Mouse (Mus musculus) kidney, postnatal 0 days (tissue): ENCODE measurements at regions not wholly inside any gene's neighbourhood (a gene's known extent, or its start where the extent isn't known, plus 50 kb on each side); places are given as distances from the start of the nearest gene placed in this dataset.

Source experiments
- ATAC-seq: fragments of 200-750 bp; cut with Nextera tagmentation; replicated peaks from 2 replicates; pipeline ENCODE4 v1.8.0; 2017; ENCODE audit warnings: low read depth, moderate number of reproducible peaks, moderate TSS enrichment, moderate library complexity; ENCODE audit not compliant: low FRiP score
- DNase-seq: peaks from one replicate; pipeline ENCODE4 v3.0.0-alpha.2; 2016; ENCODE audit warnings: low spot score
- H3K27ac ChIP-seq: fragments of 300-500 bp; sonication (generic); 2 replicates; pipeline ENCODE4 v1.5.1; 2014; ENCODE audit warnings: mild to moderate bottlenecking
- H3K27me3 ChIP-seq: fragments of 300-500 bp; sonication (generic); 2 replicates; pipeline ENCODE4 v1.6.1; 2014; ENCODE audit warnings: low read length, mixed read lengths; ENCODE audit not compliant: insufficient read depth
- H3K36me3 ChIP-seq: fragments of 300-500 bp; sonication (generic); 2 replicates; pipeline ENCODE4 v1.6.1; 2014; ENCODE audit warnings: low read length, mixed read lengths; ENCODE audit not compliant: insufficient read depth
- H3K4me1 ChIP-seq: fragments of 300-500 bp; sonication (generic); replicated peaks from 2 replicates; pipeline ENCODE4 v1.6.1; 2014; ENCODE audit warnings: antibody characterized with exemption, low read length, mixed read lengths; ENCODE audit not compliant: insufficient read depth
- H3K4me2 ChIP-seq: fragments of 300-500 bp; sonication (generic); 2 replicates; pipeline ENCODE4 v1.6.1; 2014; ENCODE audit warnings: mild to moderate bottlenecking, low read length, moderate library complexity, mixed read lengths
- H3K4me3 ChIP-seq: fragments of 300-500 bp; sonication (generic); replicated peaks from 2 replicates; pipeline ENCODE4 v1.5.1; 2014; ENCODE audit warnings: low read depth, low read length
- H3K9ac ChIP-seq: fragments of 300-500 bp; sonication (generic); 2 replicates; pipeline ENCODE4 v1.6.1; 2014; ENCODE audit warnings: low read depth, low read length
- H3K9me3 ChIP-seq: fragments of 300-500 bp; sonication (generic); replicated peaks from 2 replicates; pipeline ENCODE4 v1.6.1; 2016; ENCODE audit warnings: low read length, inconsistent platforms, mixed read lengths
- CTCF ChIP-seq: IDR thresholded peaks from 2 replicates; pipeline ENCODE4 v1.5.1; 2016; ENCODE audit warnings: antibody characterized with exemption, low read depth, mild to moderate bottlenecking, moderate library complexity
- WGBS: fragments of 180-500 bp; shearing (Covaris S2); extraction: QIAGEN DNeasy Blood & Tissue Kit; methylation state at CpG from one replicate; pipeline ENCODE4 v1.1.7; 2014; 5-methylcytosine and 5-hydroxymethylcytosine counted together

- no peak overlapping the region for H3K9ac ChIP-seq
- no peak for ATAC-seq
- H3K27me3 ChIP-seq = no peaks in the 10 kb centered on the region
- no peaks in the 10 kb centered on the region for H3K9me3 ChIP-seq
- no peak for TF ChIP-seq CTCF
- H3K4me1 ChIP-seq = no peaks in the 10 kb centered on the region
- no peaks in the 10 kb centered on the region for H3K36me3 ChIP-seq
- no peak overlapping the region for H3K4me3 ChIP-seq
- H3K27ac ChIP-seq = no peak overlapping the region
- 74% methylated on average over 2 of the region's 2 CpGs for WGBS
- H3K4me2 ChIP-seq = no peak overlapping the region
- DNase-seq = no peak
Measured at GRCm38 (mm10) chr17:41184751-41185150, 249.9 kb upstream of the Cenpq start.

- DNase-seq (peak; percentile 0), ATAC-seq (no peak)
- no peak overlapping the region for H3K4me3 ChIP-seq
- H3K4me2 ChIP-seq = no peak overlapping the region
- H3K27ac ChIP-seq = no peak overlapping the region
- H3K4me1 ChIP-seq = no peaks in the 10 kb centered on the region
- no peaks in the 10 kb centered on the region for H3K9me3 ChIP-seq
- no peaks in the 10 kb centered on the region for H3K27me3 ChIP-seq
- 65% methylated on average over 3 of the region's 3 CpGs for WGBS
- H3K9ac ChIP-seq = no peak overlapping the region
- no peak for TF ChIP-seq CTCF
- no peaks in the 10 kb centered on the region for H3K36me3 ChIP-seq
Measured at GRCm38 (mm10) chr17:41153736-41154453, 219.0 kb upstream of the Cenpq start.

DNA sequence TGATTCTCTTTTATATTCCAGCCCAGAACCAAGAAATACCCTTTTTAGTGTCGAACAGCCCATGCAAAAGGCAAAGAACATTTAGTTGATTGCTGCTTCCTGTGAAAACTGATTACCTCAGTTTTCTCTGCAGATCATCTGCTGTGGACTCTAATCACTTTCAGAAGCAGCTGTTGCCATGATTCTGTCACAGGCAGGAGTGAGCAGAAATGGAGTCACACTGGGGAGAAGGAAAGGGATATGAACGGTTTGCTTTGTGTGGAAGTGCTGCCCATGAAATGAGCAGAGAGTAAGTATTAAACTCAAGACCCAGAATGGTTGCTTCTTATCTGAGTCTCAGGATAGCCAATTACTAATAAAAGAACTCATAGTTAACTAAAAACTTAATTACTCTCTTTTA, 217.6 kb upstream of the Cenpq start:
- Histone ChIP-seq H3K9me3 (no peaks in the 10 kb centered on the region), H3K4me1 (no peaks in the 10 kb centered on the region), H3K4me3 (no peak overlapping the region), H3K27ac (no peak overlapping the region), H3K27me3 (no peaks in the 10 kb centered on the region), H3K9ac (no peak overlapping the region), H3K36me3 (no peaks in the 10 kb centered on the region), H3K4me2 (no peak overlapping the region)
- ATAC-seq (no peak), DNase-seq (no peak)
- no peak for TF ChIP-seq CTCF
- 62% methylated on average over 2 of the region's 2 CpGs for WGBS

DNA sequence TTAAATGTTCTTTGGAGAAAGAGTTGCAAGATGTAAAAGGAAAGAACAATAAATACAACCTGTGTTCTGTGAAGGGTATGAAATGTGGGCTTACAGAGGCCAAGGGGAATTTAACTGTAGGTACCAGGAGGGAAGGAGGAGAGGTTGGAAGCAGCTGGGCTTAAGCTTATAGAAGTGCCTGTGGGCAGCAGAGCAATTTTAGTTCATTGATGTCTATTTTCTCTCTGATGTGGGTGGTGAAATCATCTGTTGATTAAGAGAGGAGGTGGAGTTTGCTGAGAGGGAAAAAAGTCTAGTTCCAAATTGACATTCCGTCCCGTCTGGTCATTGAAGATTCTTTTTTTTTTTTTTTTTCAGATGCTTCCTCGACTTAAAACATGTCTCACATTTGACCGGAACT, 209.7 kb upstream of the Cenpq start:
- 77% methylated on average over 4 of the region's 4 CpGs for WGBS
- DNase-seq = no peak
- Histone ChIP-seq H3K27ac (no peak overlapping the region), H3K27me3 (no peaks in the 10 kb centered on the region), H3K4me3 (no peak overlapping the region), H3K36me3 (no peaks in the 10 kb centered on the region), H3K4me1 (no peaks in the 10 kb centered on the region), H3K9me3 (no peaks in the 10 kb centered on the region), H3K4me2 (no peak overlapping the region), H3K9ac (no peak overlapping the region)
- TF ChIP-seq CTCF = no peak
- no peak for ATAC-seq

GRCm38 (mm10) chr17:41125582-41125981, 190.7 kb upstream of the Cenpq start:
- H3K36me3 ChIP-seq = no peaks in the 10 kb centered on the region
- no peaks in the 10 kb centered on the region for H3K9me3 ChIP-seq
- no peak for TF ChIP-seq CTCF
- WGBS = 4% methylated on average over 4 of the region's 4 CpGs
- no peak overlapping the region for H3K9ac ChIP-seq
- no peaks in the 10 kb centered on the region for H3K27me3 ChIP-seq
- H3K27ac ChIP-seq = no peak overlapping the region
- no peak overlapping the region for H3K4me2 ChIP-seq
- ATAC-seq (no peak), DNase-seq (no peak)
- H3K4me3 ChIP-seq = no peak overlapping the region
- H3K4me1 ChIP-seq = no peaks in the 10 kb centered on the region

- TF ChIP-seq CTCF = no peak
- ATAC-seq = no peak
- no peak overlapping the region for H3K27ac ChIP-seq
- DNase-seq = no peak
- H3K4me3 ChIP-seq = no peak overlapping the region
- H3K27me3 ChIP-seq = no peaks in the 10 kb centered on the region
- no peaks in the 10 kb centered on the region for H3K4me1 ChIP-seq
- no peaks in the 10 kb centered on the region for H3K36me3 ChIP-seq
- H3K9me3 ChIP-seq = no peaks in the 10 kb centered on the region
- no peak overlapping the region for H3K4me2 ChIP-seq
- no peak overlapping the region for H3K9ac ChIP-seq
Measured at GRCm38 (mm10) chr17:41122939-41123338, 188.1 kb upstream of the Cenpq start.

DNA sequence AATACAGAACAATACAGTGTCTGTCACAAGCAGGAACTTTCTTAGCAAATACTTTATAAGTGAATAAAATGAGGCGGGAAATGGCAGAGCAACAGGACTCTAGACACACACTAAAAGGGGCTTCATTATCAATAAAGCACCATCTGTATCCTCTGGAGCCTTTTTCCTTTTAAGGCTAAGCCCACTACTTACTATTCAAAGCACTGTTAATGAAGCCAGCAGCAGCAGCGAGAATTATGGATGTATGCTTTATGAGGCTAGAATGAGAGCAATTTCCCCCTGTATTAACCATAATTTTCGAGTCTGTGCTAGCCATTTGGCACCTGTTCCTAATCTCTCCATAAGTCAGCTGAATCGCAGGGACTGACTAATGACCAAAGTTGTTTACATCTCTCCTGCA, 169.1 kb upstream of the Cenpq start:
- no peaks in the 10 kb centered on the region for H3K27me3 ChIP-seq
- no peak for ATAC-seq
- WGBS = 72% methylated on average over 4 of the region's 4 CpGs
- TF ChIP-seq CTCF = no peak
- H3K27ac ChIP-seq = no peak overlapping the region
- no peak overlapping the region for H3K4me2 ChIP-seq
- no peaks in the 10 kb centered on the region for H3K36me3 ChIP-seq
- H3K4me3 ChIP-seq = no peak overlapping the region
- H3K9ac ChIP-seq = no peak overlapping the region
- no peaks in the 10 kb centered on the region for H3K4me1 ChIP-seq
- no peaks in the 10 kb centered on the region for H3K9me3 ChIP-seq
- DNase-seq = no peak
